Mouse (Mus musculus) adrenal gland (tissue): ENCODE results near the gene Prl2c5.
"Not testable (repeated sequence)": the region's sequence is repeated elsewhere in the genome, so short reads cannot be mapped to it uniquely, and the experiment has no call there.

Source experiments
- intact Hi-C: fragments of 180-260 bp; cut with DNase I; formaldehyde crosslinking; loops from one replicate; pipeline ENCODE4 v1.15.1; 2025
- long read RNA-seq, 2 experiments: library from polyadenylated mRNA; unstranded; transcript quantifications; one replicate each; pipeline ENCODE4 v2.0.0; 2020; ENCODE audit warnings: borderline replicate concordance in 1 of 2; ENCODE audit not compliant: insufficient replicate concordance in 1 of 2

Prl2c5 gene
- long read RNA-seq, experiment 1, result 0 reads
- long read RNA-seq, experiment 2, result 0 reads

GRCm38 (mm10) chr13:13182415-13182814 lies at the start of gene Prl2c5:
TSS of gene Prl2c5 (plus strand) at chr13:13182715.
- intact Hi-C loops, result not testable (repeated sequence)

- intact Hi-C loops, result not testable (repeated sequence)
These were observed 19.6 kb upstream of the Prl2c5 start for GRCm38 (mm10) chr13:13162777-13163485.

GRCm38 (mm10) chr13:13168631-13169030 lies 13.9 kb upstream of the Prl2c5 start:
- intact Hi-C loops, result not testable (repeated sequence)

DNA sequence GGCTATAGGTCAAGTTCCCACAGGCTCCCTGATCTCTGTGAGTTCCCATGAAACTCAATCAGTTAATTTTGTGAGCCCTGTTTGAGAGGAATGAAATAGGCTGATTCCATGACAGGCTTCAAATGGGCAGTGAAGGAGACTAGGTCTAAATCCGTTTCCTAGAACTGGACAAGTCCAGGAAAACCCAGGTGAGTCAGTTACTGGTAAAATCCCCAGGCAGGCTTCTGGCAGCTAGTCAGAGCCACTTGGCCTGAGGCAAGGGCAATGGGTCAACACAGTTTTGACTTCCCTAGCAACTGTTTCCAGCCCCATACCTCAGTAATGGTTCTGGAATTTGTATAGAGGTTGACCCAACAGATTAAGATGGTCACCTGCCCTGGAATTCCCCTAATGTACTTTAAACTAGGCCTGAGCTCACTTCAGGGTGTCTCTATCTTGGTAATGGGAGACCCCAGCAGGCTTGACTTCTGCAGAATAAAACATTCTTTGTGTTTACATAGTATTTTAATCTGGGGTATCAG lies 8.8 kb upstream of the Prl2c5 start:
- intact Hi-C loops, result not testable (repeated sequence)

DNA sequence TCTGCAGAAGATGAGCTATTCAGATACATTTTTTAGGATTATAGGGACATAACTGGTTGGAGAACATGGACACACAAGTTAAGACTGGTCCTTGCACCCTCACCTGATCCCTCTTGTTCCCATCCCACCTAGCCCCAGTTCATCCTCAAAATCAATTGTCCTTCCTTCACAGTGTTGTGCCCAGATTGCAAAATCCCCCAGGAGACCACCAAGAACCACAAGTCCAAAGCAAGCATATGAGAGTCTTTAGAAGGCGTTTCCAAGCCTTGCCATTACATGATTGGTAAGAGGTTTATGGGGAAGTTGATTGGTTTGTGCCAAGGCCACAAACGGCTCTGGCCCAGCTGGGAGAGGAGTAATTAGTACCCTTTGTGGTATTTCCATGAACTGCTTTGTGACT lies 6.8 kb upstream of the Prl2c5 start:
- intact Hi-C loops, result not testable (repeated sequence)

GRCm38 (mm10) chr13:13211168-13211567 lies 28.7 kb downstream of the Prl2c5 start:
- intact Hi-C loops, result not testable (repeated sequence)

DNA sequence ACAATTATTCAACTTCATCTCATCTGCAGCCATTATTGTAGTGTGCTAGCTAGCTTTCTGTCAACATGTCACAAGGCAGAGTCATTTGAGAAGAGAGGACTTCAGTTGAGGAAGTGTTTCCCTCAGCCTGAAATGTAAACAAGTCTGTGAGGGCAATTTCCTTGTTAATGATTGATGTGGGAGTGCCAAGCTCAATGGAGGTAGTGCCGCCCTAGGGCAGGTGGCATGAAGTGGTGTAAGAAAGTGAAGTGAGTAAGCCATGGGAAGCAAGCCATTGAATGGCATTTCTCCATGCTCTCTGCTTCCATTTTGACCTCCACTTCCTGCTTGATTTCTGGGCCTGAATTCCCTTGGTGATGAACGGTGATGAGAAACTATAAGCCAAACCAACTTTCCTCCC lies 33.8 kb downstream of the Prl2c5 start:
- intact Hi-C loops, result not testable (repeated sequence)

DNA sequence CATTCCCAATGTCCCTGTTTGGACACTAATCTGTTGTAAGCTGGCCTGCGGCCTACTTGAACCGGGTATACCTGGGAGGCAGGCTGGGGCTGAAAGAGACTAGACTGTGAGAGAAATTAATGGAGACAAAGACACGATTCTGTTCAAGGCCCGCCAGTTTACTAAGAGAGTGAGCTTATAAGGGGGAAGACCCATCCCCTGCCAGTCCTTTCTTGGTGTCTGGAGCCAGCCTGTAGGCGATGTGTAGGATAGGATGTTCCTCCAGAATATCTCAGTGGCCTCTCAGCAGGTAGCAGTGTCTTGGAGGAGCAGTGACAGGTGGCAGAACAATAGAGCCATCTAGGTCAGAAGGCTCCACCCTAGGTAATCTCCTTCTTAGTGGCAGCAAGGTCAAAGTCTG lies 37.7 kb downstream of the Prl2c5 start:
- intact Hi-C loops, result not testable (repeated sequence)

GRCm38 (mm10) chr13:13237456-13237855 lies 54.9 kb downstream of the Prl2c5 start:
- intact Hi-C loops, result not testable (repeated sequence)
